Mouse (Mus musculus) urinary bladder, postnatal 14 days (tissue): Measurements from ENCODE around the gene Rcc1l.

Experiments
- DNase-seq: peaks from one replicate; pipeline ENCODE4 v3.0.0; 2021; ENCODE audit warnings: low spot score

Rcc1l gene

GRCm38 (mm10) chr5:134170167-134170566, 6.4 kb downstream of the Rcc1l start:
- DNase-seq, result no peak

GRCm38 (mm10) chr5:134169231-134169630, 7.3 kb downstream of the Rcc1l start:
- DNase-seq, result peak; percentile 16

GRCm38 (mm10) chr5:134168033-134168432, 8.5 kb downstream of the Rcc1l start:
- DNase-seq, result no peak

GRCm38 (mm10) chr5:134166642-134167041, 9.9 kb downstream of the Rcc1l start:
- no peak for DNase-seq

GRCm38 (mm10) chr5:134164688-134165087, 11.9 kb downstream of the Rcc1l start:
- DNase-seq, result no peak

GRCm38 (mm10) chr5:134155916-134156466, 20.6 kb downstream of the Rcc1l start:
- no peak for DNase-seq

GRCm38 (mm10) chr5:134151895-134152294, 24.7 kb downstream of the Rcc1l start:
- no peak for DNase-seq

GRCm38 (mm10) chr5:134148153-134148552, 28.4 kb downstream of the Rcc1l start:
- no peak for DNase-seq

GRCm38 (mm10) chr5:134147194-134147753, 29.3 kb downstream of the Rcc1l start:
- no peak for DNase-seq

GRCm38 (mm10) chr5:134144986-134145385, 31.6 kb downstream of the Rcc1l start:
- DNase-seq, result no peak

GRCm38 (mm10) chr5:134142381-134142780, 34.2 kb downstream of the Rcc1l start:
- DNase-seq, result no peak

GRCm38 (mm10) chr5:134141236-134141635, 35.3 kb downstream of the Rcc1l start:
- DNase-seq, result no peak

GRCm38 (mm10) chr5:134139429-134139828, 37.1 kb downstream of the Rcc1l start:
- no peak for DNase-seq

- no peak for DNase-seq
These were observed 38.6 kb downstream of the Rcc1l start for GRCm38 (mm10) chr5:134137933-134138332.

- no peak for DNase-seq
These were observed 40.6 kb downstream of the Rcc1l start for GRCm38 (mm10) chr5:134136022-134136421.

GRCm38 (mm10) chr5:134131586-134131985, 45.0 kb downstream of the Rcc1l start:
- peak; percentile 51 for DNase-seq

- DNase-seq, result no peak
These were observed 50.3 kb downstream of the Rcc1l start for GRCm38 (mm10) chr5:134126232-134126631.

GRCm38 (mm10) chr5:134123846-134124245, 52.7 kb downstream of the Rcc1l start:
- no peak for DNase-seq

- DNase-seq, result no peak
These were observed 54.7 kb downstream of the Rcc1l start for GRCm38 (mm10) chr5:134121893-134122259.

GRCm38 (mm10) chr5:134121138-134121892, 55.3 kb downstream of the Rcc1l start:
- DNase-seq, result no peak

GRCm38 (mm10) chr5:134120135-134120534, 56.4 kb downstream of the Rcc1l start:
- no peak for DNase-seq

GRCm38 (mm10) chr5:134119481-134120120, 57.0 kb downstream of the Rcc1l start:
- DNase-seq, result peak; percentile 66

- DNase-seq, result no peak
These were observed 57.7 kb downstream of the Rcc1l start for GRCm38 (mm10) chr5:134118798-134119407.
